Mouse (Mus musculus) layer of hippocampus, adult 2 months (tissue): ENCODE results near the gene Amigo1. TPM values are rescaled to one million over a fixed set of nuclear protein-coding genes. Genes with fewer than 3 reads are reported as not detected.
A peak's percentile ranks its signal among the peaks of the same experiment; 100 is the strongest.

Experiments
- DNase-seq, 2 experiments: peaks; one replicate each; pipeline ENCODE4 v3.0.0; 2022; ENCODE audit warnings: low spot score in 2 of 2
- H3K27ac ChIP-seq: fragments of 200-600 bp; 2 replicates; pipeline ENCODE4 v1.8.1; 2022
- H3K4me3 ChIP-seq: fragments of 200-600 bp; 2 replicates; pipeline ENCODE4 v1.8.1; 2022; ENCODE audit warnings: mild to moderate bottlenecking
- CTCF ChIP-seq: fragments of 200-600 bp; conservative IDR thresholded peaks from 2 replicates; pipeline ENCODE4 v1.8.1; 2022; ENCODE audit warnings: antibody characterized with exemption, mild to moderate bottlenecking, moderate library complexity
- total RNA-seq, 2 experiments: library from RNA; stranded (reverse); gene quantifications; 2 replicates each; pipeline ENCODE4 v1.2.3; 2021

The Amigo1 gene
- total RNA-seq, 2 experiments from 2014 or later = 69.7 to 79.0 TPM

- H3K27ac ChIP-seq = no peak overlapping the region
- H3K4me3 ChIP-seq = no peak overlapping the region
- no peak for TF ChIP-seq CTCF
- DNase-seq = no peak
Observed at GRCm38 (mm10) chr3:108205601-108206000, 19.5 kb downstream of the Amigo1 start.

DNA sequence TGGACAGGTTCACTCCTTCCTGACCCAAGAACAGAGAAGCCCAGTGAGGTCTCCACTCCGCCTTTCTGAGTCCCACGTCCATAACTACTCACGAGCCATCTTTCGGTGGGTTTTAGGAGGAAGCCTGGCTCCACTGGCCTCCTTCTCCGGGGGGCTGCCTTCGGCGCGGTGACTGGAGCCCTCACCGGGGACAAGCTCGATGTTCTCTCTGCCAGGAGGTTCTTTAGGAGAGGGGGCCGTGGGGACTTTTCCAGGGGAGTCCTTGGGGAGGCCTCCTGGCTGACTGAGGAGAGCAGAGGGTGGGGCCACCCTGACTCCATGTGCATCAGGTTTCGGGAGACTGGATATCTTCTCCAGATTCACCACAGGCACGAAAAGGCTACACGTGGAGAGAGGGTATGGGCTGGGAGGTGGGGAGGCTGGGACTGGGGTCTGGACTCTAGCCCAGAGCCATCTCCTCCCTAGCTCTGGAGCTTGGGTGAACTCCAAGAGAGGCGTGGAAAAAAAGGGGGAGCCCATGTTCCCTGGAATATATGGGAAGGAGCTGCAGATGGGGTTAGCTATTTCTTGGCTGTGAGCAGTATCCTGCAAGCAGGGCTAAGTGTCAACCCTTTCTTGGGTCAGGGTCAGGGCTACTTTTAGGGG lies 20.7 kb downstream of the Amigo1 start:
- DNase-seq = peak in 1 of 2 experiments; percentile 31
- no peak for TF ChIP-seq CTCF

GRCm38 (mm10) chr3:108209001-108209400 lies 22.9 kb downstream of the Amigo1 start:
- TF ChIP-seq CTCF = no peak
- no peak for DNase-seq
- H3K4me3 ChIP-seq = peak overlapping the region; percentile 90
- peak overlapping the region; percentile 100 for H3K27ac ChIP-seq

More for the DNA sequence above, 20.7 kb downstream of the Amigo1 start:
- Histone ChIP-seq H3K4me3 (no peak overlapping the region), H3K27ac (peak overlapping the region; percentile 55)

- Histone ChIP-seq H3K27ac (peak overlapping the region; percentile 100), H3K4me3 (peak overlapping the region; percentile 90)
- TF ChIP-seq CTCF = no peak
- no peak for DNase-seq
Observed at GRCm38 (mm10) chr3:108209536-108209935, 23.4 kb downstream of the Amigo1 start.

DNA sequence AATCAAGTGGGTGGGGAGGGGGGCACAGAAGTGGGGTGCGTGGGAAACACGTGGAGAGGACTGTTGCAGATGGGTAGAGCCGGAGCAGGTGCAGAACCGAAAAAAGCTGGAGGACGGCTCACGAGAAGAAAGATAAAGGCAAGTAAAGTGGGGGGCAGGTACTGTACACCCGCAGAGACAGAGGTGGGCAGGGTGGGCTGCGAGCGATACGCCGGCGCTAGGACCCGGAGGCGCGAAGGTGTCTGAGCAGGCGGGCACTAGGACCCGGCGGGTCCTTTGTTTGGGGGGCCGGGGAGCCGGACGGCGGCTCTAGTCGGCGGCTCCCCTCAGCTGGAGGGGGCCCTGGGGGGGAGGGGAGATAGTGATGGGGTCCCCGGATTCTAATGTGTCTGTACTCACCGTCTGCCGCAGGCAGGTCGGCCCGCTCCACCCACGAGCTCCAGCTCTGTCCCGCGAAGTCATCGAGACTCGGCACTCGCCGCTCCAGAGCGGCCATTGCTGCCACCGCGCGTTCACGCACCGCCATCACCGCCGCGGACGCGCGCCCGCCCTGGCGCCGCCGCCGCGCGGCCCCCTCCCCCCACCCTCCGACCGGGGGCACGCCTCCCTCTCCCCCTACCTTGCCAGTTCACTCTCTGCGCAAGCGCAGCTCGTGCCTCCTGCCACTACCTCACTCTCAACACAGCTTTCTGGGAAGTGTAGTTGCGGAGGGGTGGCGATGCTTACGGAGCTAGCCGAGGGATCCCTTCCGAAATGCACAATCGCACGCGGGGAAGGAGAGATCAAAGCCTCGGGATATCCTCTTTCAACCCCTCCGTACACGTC lies 24.0 kb downstream of the Amigo1 start:
- peak; percentile 91 to 95 for DNase-seq
- TF ChIP-seq CTCF = no peak
- peak overlapping the region; percentile 90 for H3K4me3 ChIP-seq
- H3K27ac ChIP-seq = peak overlapping the region; percentile 100

DNA sequence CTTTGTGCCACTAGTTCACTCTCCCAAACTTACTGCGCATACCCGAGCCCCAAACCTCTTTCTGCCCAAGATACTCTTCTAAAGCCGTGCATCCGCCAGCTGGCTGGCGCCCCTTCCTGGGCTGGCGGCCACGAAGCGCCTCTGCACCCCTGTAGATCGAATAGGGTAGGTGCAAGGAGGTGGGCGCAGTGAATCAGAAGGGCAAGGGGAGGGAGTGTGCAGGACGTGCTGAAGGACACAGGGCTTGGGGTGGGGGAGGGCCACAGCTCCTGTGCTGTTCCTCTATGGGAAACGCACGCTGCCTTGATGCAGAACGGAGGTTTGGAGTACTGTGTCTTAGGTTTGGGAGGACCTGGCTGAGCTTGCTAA lies 24.6 kb downstream of the Amigo1 start, which contains the start of gene Atxn7l2:
Gene Atxn7l2 (minus strand): TSS at position 164 of the 369 bp plus-strand sequence.
- peak; percentile 66 for TF ChIP-seq CTCF
- peak in 1 of 2 experiments; percentile 71 for DNase-seq

DNA sequence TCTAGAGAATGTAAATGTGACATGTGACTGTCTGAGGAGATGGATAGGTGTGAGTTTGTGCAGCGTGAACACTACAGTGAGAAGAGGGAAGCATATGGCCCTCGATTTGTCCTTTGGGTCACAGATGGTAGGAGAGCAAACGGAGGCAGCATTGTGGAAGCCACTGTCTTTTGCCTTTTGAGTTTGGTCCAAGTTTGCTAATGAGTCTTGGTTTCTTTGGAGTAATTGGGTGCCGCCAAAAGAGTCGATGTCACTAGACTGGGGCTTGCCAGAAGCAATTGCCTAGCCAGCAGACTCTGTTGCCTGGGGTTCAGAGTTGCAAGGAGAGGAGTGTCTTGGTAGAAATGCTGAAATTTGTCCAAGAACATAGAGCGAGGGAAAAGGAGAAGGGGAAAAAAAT lies 25.7 kb downstream of the Amigo1 start:
- TF ChIP-seq CTCF = no peak
- peak in 1 of 2 experiments; percentile 67 for DNase-seq
- no peak overlapping the region for H3K4me3 ChIP-seq
- H3K27ac ChIP-seq = peak overlapping the region; percentile 100

More for the DNA sequence above, 24.6 kb downstream of the Amigo1 start, which contains the start of gene Atxn7l2:
- H3K27ac ChIP-seq = peak within 1 kb of the TSS; percentile 100
- H3K4me3 ChIP-seq = peak within 1 kb of the TSS; percentile 90

GRCm38 (mm10) chr3:108212406-108212805 lies 26.3 kb downstream of the Amigo1 start:
- TF ChIP-seq CTCF = peak; percentile 45
- H3K4me3 ChIP-seq = no peak overlapping the region
- no peak for DNase-seq
- peak overlapping the region; percentile 43 for H3K27ac ChIP-seq

- Histone ChIP-seq H3K4me3 (no peak overlapping the region), H3K27ac (no peak overlapping the region)
- TF ChIP-seq CTCF = no peak
- DNase-seq = no peak
Observed at GRCm38 (mm10) chr3:108214734-108215133, 28.6 kb downstream of the Amigo1 start.

DNA sequence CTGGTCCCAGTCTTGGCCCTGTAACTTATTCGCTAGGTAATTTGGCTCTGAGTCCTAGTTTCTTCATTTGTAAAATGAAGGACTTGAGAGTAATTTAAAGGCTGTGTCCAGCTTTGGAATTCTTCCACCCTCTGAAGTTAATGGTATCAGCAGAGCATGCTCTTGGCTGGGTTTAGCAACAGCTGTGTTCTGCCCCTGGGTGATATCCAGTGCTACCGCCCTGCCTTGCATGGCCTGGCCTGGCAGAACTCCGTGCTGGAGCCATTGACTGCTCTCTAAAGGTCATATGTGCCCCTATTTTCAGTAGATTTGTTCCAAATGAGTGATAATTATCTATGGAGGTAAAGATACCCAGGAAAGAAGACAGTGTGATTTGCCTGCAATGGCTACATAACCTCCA lies 34.5 kb downstream of the Amigo1 start:
- DNase-seq = no peak
- TF ChIP-seq CTCF = no peak
- Histone ChIP-seq H3K27ac (no peak overlapping the region), H3K4me3 (no peak overlapping the region)

GRCm38 (mm10) chr3:108225711-108226557 lies 39.8 kb downstream of the Amigo1 start:
- TF ChIP-seq CTCF = no peak
- H3K27ac ChIP-seq = no peak overlapping the region; the same call in 1 of the 2 replicates
- DNase-seq = no peak
- peak overlapping the region; percentile 49 for H3K4me3 ChIP-seq

DNA sequence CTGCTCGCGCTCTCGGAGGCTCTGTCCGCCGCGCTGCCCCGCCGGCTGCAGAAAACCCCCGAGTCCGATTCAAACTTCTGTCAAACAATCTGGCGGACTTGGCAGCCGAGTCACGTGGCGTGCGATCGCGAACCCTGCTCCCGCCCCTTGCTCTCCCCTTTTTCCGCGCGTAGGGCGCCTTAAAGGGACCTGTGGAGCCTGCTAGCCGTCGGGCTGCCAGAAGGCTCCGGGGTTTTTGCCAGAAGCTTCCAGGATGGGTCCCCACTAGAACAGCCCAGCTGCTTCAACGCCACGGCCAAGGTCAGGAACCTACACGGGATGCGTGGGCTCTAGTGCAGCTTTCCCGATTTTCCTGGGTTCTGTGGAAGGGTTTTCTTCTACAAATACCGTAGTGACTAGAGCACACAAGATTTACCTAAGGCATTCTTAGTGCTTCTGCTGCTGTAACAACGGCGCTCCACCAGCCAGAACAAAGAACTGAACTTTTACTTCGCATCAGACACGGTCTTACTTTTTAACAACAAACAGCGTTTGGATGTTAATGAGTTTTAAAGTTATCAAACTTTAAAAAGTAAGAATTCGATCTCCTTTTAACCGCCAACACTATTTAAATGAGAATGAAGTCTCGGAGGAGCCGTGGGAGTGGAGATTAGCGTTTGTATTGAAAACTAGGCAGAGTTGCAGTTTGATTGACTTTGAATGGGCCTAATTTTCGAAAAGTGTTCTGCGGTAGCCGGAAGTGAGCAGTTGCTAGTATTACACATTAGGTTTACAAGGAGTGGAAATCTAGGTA lies 40.6 kb downstream of the Amigo1 start, which contains the start of gene Sypl2:
Gene Sypl2 (minus strand): TSS at position 91 of the 793 bp plus-strand sequence.
- peak within 1 kb of the TSS; percentile 49 for H3K4me3 ChIP-seq
- no peak for TF ChIP-seq CTCF
- DNase-seq = no peak

More for the DNA sequence above, 40.6 kb downstream of the Amigo1 start, which contains the start of gene Sypl2:
- no peak within 1 kb of the TSS; the same call in 1 of the 2 replicates for H3K27ac ChIP-seq
